Mouse (Mus musculus) lung, embryonic 14.5 days (tissue): ENCODE measurements around the gene Spn. TPM values are rescaled to one million over a fixed set of nuclear protein-coding genes. Genes with fewer than 3 reads are reported as not detected.

ENCODE experiments used
- ATAC-seq: fragments of 200-750 bp; cut with Nextera tagmentation; 2 replicates; pipeline ENCODE4 v1.8.0; 2017; ENCODE audit warnings: mild to moderate bottlenecking, moderate TSS enrichment, moderate library complexity; ENCODE audit not compliant: insufficient read depth
- DNase-seq: peaks from one replicate; pipeline ENCODE4 v3.0.0-alpha.2; 2015
- H3K27ac ChIP-seq: fragments of 300-500 bp; sonication (generic); 2 replicates; pipeline ENCODE4 v1.5.1; 2014; ENCODE audit warnings: low read depth, mild to moderate bottlenecking, moderate library complexity
- H3K27me3 ChIP-seq: fragments of 300-500 bp; sonication (generic); 2 replicates; pipeline ENCODE4 v1.6.1; 2014; ENCODE audit warnings: low read length, control low read depth; ENCODE audit not compliant: insufficient read depth
- H3K36me3 ChIP-seq: fragments of 300-500 bp; sonication (generic); 2 replicates; pipeline ENCODE4 v1.6.1; 2014; ENCODE audit warnings: control low read depth; ENCODE audit not compliant: insufficient read depth
- H3K4me1 ChIP-seq: fragments of 300-500 bp; sonication (generic); 2 replicates; pipeline ENCODE4 v1.6.1; 2014; ENCODE audit warnings: antibody characterized with exemption, control low read depth; ENCODE audit not compliant: insufficient read depth
- H3K4me2 ChIP-seq: fragments of 300-500 bp; sonication (generic); 2 replicates; pipeline ENCODE4 v1.6.1; 2014; ENCODE audit warnings: mild to moderate bottlenecking
- H3K4me3 ChIP-seq: fragments of 300-500 bp; sonication (generic); 2 replicates; pipeline ENCODE4 v1.5.1; 2014; ENCODE audit warnings: low read depth, low read length
- H3K9ac ChIP-seq: fragments of 300-500 bp; sonication (generic); 2 replicates; pipeline ENCODE4 v1.6.1; 2014
- H3K9me3 ChIP-seq: fragments of 300-500 bp; sonication (generic); 2 replicates; pipeline ENCODE4 v1.6.1; 2016; ENCODE audit warnings: low read depth, low read length, control low read depth
- CTCF ChIP-seq: IDR thresholded peaks from 2 replicates; pipeline ENCODE4 v1.5.1; 2016; ENCODE audit warnings: antibody characterized with exemption, low read depth
- WGBS: fragments of 180-500 bp; shearing (Covaris S2); extraction: QIAGEN DNeasy Blood & Tissue Kit; methylation state at CpG from one replicate; pipeline ENCODE4 v1.1.7; 2014; 5-methylcytosine and 5-hydroxymethylcytosine counted together
- polyA plus RNA-seq: library from polyadenylated mRNA; unstranded; fragments of >200 nt; fragmentation: Nextera tagmentation; extraction: Ambion mirVana; gene quantifications from 2 replicates; pipeline ENCODE4 v1.2.1, GENCODE M21; 2014

Gene Spn
- polyA plus RNA-seq, 1 experiment from 2014 or later, result not detected

DNA sequence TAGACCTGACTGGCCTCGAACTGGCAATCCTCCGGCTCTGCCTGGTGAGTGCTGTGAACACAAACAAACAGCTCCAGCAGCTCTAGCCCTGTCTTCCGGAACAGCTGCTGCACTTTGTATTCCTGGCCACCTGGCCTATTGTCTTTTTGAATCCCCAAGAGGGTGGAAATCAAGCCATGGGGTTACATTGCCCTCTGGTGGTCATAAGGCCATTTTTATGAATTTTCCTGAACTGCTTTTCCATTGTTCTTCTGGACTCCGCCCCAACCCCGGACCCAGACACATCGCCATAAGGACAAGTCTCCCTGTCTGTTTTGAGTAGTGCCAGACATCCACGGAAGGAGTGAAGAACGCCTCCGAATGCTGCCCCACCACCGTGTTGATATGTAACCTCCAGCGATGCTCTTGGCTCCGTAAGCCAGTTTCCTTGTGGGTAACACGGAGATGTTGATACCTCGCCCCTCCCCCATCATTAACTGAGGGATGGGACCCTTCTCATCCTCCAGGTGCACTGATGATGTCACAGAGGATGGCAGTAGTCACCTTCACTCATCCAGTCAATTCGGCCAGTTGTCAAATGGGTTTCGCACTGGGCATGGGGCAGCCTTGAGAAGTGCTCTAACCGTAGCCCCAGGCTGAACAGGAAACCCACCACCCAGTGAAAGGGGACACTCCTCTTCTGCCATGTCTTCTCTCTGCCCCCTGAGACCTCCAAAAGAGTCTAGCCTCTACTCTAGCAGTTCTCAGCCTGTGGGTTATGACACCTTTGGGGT is 32.9 kb downstream of the Spn start:
- no peaks in the 10 kb centered on the region for H3K36me3 ChIP-seq
- ATAC-seq (peak; percentile 86), DNase-seq (peak; percentile 96)
- H3K27me3 ChIP-seq, result no peaks in the 10 kb centered on the region
- WGBS, result 12% methylated on average over 17 of the region's 17 CpGs
- peak overlapping the region; percentile 30 for H3K4me3 ChIP-seq
- peak overlapping the region; percentile 51 for H3K9ac ChIP-seq
- H3K4me1 ChIP-seq, result no peaks in the 10 kb centered on the region
- H3K27ac ChIP-seq, result no peak overlapping the region
- H3K4me2 ChIP-seq, result peak overlapping the region; percentile 62
- no peaks in the 10 kb centered on the region for H3K9me3 ChIP-seq
- TF ChIP-seq CTCF, result peak; percentile 93

DNA sequence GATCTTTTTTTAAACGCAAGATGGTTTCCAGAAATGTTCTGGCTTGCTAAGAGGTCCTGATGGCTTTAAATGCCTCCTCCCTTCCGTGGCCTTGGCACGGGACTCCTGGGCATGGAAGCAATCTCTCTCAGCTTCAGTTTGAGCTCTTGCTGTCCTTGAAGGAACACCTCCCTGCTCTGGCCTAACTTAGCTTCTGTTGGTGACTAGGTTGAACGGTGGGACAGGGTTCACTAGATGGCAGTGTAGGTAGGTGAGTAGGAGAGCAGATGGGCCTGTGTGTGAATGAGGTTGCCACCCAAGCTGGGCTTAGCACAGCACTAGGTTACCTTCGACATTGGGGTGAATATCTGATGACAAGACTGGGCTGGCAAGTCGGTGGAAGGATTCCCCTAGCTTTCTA is 33.7 kb downstream of the Spn start:
- no peak for DNase-seq
- Histone ChIP-seq H3K36me3 (no peaks in the 10 kb centered on the region), H3K9ac (no peak overlapping the region), H3K4me3 (no peak overlapping the region), H3K27me3 (no peaks in the 10 kb centered on the region), H3K27ac (no peak overlapping the region), H3K9me3 (no peaks in the 10 kb centered on the region), H3K4me1 (no peaks in the 10 kb centered on the region), H3K4me2 (no peak overlapping the region)
- no peak for ATAC-seq
- 56% methylated on average over 6 of the region's 6 CpGs for WGBS
- no peak for TF ChIP-seq CTCF

DNA sequence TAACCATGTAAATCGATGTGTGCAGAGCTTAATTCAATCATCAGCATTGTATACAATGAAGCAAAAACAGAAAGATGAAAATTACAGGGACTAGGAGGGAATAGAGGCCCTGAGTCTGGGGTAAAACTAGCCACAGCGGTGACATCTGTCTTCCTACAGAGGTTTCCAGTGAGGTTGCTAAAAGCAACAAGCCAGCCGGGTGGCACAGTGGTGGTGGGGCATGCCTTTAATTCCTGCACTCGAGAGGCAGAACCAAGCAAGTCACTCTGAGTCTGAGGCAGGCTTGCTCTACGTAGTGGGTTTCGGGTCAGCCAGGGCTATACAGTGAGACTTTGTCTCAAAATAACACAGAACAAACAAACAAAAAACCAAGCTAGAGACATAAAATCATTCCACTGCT is 35.5 kb downstream of the Spn start:
- Histone ChIP-seq H3K36me3 (no peaks in the 10 kb centered on the region), H3K4me1 (no peaks in the 10 kb centered on the region), H3K27ac (no peak overlapping the region), H3K4me2 (no peak overlapping the region), H3K9ac (no peak overlapping the region), H3K4me3 (no peak overlapping the region), H3K9me3 (no peaks in the 10 kb centered on the region), H3K27me3 (no peaks in the 10 kb centered on the region)
- ATAC-seq, result no peak
- 62% methylated on average over 6 of the region's 6 CpGs for WGBS
- no peak for DNase-seq
- TF ChIP-seq CTCF, result no peak

DNA sequence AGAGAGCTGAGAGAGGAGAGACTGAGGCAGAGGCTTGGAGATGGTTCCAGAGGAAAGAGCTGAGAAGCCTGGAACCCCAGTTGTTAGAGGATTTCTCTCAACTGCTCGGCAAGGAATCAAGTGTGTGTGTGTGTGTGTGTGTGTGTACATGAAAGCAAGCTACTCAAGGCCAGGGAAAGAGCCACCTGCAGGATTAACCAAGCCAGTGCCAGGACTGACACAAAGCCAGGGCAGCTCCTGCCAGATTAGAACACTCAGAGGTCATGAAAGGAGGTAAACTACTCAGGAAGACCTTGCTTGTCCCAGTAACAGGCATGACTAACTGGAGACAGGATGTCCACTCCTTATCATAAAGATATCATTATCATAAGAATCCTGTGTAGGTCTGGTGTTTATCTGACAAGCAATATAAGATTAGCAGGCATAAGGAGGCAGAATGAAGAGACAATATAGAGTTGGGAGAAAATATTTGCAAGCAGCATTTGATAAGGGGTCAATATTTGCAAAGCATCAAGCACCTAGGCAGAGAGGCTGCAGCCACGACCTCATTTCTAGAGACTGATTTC is 36.1 kb downstream of the Spn start:
- no peak overlapping the region for H3K4me3 ChIP-seq
- ATAC-seq (no peak), DNase-seq (no peak)
- no peak overlapping the region for H3K9ac ChIP-seq
- TF ChIP-seq CTCF, result peak; percentile 26; the same call in 1 of the 2 replicates
- H3K9me3 ChIP-seq, result no peaks in the 10 kb centered on the region
- H3K27ac ChIP-seq, result no peak overlapping the region
- WGBS, result 24% methylated on average over 2 of the region's 2 CpGs
- H3K27me3 ChIP-seq, result no peaks in the 10 kb centered on the region
- no peaks in the 10 kb centered on the region for H3K4me1 ChIP-seq
- no peaks in the 10 kb centered on the region for H3K36me3 ChIP-seq
- no peak overlapping the region for H3K4me2 ChIP-seq

DNA sequence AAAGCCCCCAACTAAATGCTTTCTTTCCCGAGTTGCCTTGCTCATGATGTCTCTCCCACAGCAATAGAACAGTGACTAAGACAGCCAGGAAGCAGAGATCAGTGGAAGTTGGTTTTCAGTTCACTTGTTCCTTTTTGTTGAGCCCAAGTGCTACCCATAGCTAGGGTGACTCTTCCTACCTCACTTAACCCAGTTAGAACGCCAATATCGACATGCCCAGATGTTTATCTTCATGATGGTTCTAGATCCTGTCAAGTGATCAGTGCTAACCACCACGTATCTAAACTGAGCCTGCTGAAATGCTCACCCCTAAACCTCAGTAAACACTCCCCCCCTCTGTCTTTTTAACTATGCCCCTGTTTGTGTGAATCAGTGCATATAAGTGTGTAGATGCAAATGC is 38.1 kb downstream of the Spn start:
- no peak for ATAC-seq

DNA sequence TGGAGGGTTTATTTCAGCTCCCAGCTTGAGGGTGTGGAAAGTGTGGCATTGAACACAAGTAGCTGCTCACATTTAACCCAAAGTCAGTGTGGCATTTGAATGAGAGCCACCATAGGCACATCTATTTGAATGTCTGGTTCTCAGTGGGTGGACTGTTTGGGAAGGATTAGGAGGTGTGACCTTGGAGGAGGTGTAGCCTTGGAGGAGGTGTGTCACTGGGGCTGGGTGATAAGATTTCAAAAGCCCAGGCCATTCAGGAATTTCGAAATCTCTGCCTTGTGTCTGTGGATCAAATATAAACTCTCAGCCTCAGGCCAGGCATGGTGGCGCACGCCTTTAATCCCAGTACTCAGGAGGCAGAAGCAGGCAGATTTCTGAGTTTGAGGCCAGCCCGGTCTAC is 38.7 kb downstream of the Spn start:
- no peak for TF ChIP-seq CTCF
- Histone ChIP-seq H3K9ac (no peak overlapping the region), H3K27ac (no peak overlapping the region), H3K4me3 (no peak overlapping the region), H3K4me2 (no peak overlapping the region), H3K9me3 (no peaks in the 10 kb centered on the region), H3K4me1 (no peaks in the 10 kb centered on the region), H3K36me3 (no peaks in the 10 kb centered on the region), H3K27me3 (no peaks in the 10 kb centered on the region)
- 89% methylated on average over 4 of the region's 4 CpGs for WGBS
- ATAC-seq, result no peak
- no peak for DNase-seq

More for the DNA sequence above, 38.1 kb downstream of the Spn start:
- Histone ChIP-seq H3K4me1 (no peaks in the 10 kb centered on the region), H3K27me3 (no peaks in the 10 kb centered on the region), H3K36me3 (no peaks in the 10 kb centered on the region), H3K9me3 (no peaks in the 10 kb centered on the region), H3K27ac (no peak overlapping the region), H3K4me3 (no peak overlapping the region), H3K4me2 (no peak overlapping the region), H3K9ac (no peak overlapping the region)
- WGBS, result 75% methylated on average over 4 of the region's 4 CpGs
- no peak for DNase-seq
- no peak for TF ChIP-seq CTCF

DNA sequence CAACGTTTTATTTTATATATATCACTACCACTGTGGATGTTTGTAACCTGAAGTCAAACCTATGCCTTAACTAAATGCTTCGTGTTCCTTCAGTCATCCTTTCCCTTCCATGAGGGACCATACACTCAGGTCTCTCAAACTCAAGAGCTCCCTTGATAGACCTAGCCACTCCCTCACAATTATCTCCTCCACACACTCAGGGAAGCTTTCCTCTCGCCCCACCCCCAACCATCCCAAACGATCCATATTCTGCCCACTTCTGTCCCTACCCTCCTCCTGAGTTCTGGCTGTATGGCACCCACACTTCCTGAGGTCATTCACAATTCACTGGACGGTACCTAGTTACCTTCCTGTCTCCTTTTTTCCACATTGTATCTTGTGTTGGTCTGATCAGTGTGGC is 39.1 kb downstream of the Spn start:
- Histone ChIP-seq H3K9ac (no peak overlapping the region), H3K9me3 (no peaks in the 10 kb centered on the region), H3K4me3 (no peak overlapping the region), H3K4me1 (no peaks in the 10 kb centered on the region), H3K4me2 (no peak overlapping the region), H3K27me3 (no peaks in the 10 kb centered on the region), H3K27ac (no peak overlapping the region), H3K36me3 (no peaks in the 10 kb centered on the region)
- no peak for TF ChIP-seq CTCF
- no peak for ATAC-seq
- DNase-seq, result no peak
- 82% methylated on average over 5 of the region's 5 CpGs for WGBS
